Mouse (Mus musculus) limb, embryonic 12.5 days (tissue): Measurements from ENCODE around the gene Dnah9. TPM values are rescaled to one million over a fixed set of nuclear protein-coding genes. Genes with fewer than 3 reads are reported as not detected.

Experiments used
- ATAC-seq: fragments of 200-750 bp; cut with Nextera tagmentation; 2 replicates; pipeline ENCODE4 v1.8.0; 2017; ENCODE audit warnings: low read depth, moderate TSS enrichment; ENCODE audit not compliant: insufficient number of reproducible peaks, insufficient read depth, low FRiP score, low TSS enrichment
- H3K27ac ChIP-seq: fragments of 300-500 bp; sonication (generic); 2 replicates; pipeline ENCODE4 v1.5.1; 2016; ENCODE audit warnings: mild to moderate bottlenecking, moderate library complexity
- H3K27me3 ChIP-seq: fragments of 300-500 bp; sonication (generic); 2 replicates; pipeline ENCODE4 v1.6.1; 2016; ENCODE audit warnings: mild to moderate bottlenecking, moderate library complexity
- H3K36me3 ChIP-seq: fragments of 300-500 bp; sonication (generic); 2 replicates; pipeline ENCODE4 v1.6.1; 2016; ENCODE audit warnings: mild to moderate bottlenecking, moderate library complexity
- H3K4me1 ChIP-seq: fragments of 300-500 bp; sonication (generic); replicated peaks from 2 replicates; pipeline ENCODE4 v1.6.1; 2016
- H3K4me2 ChIP-seq: fragments of 300-500 bp; sonication (generic); 2 replicates; pipeline ENCODE4 v1.6.1; 2016; ENCODE audit warnings: mild to moderate bottlenecking, moderate library complexity
- H3K4me3 ChIP-seq: fragments of 300-500 bp; sonication (generic); replicated peaks from 2 replicates; pipeline ENCODE4 v1.5.1; 2016; ENCODE audit warnings: mild to moderate bottlenecking
- H3K9ac ChIP-seq: fragments of 300-500 bp; sonication (generic); replicated peaks from 2 replicates; pipeline ENCODE4 v1.6.1; 2016; ENCODE audit warnings: mild to moderate bottlenecking, moderate library complexity
- H3K9me3 ChIP-seq: fragments of 300-500 bp; sonication (generic); 2 replicates; pipeline ENCODE4 v1.6.1; 2016; ENCODE audit warnings: mild to moderate bottlenecking, moderate library complexity
- WGBS: fragments of 180-500 bp; shearing (Covaris S2); methylation state at CpG from one replicate; pipeline ENCODE4 v1.1.7; 2016; 5-methylcytosine and 5-hydroxymethylcytosine counted together
- polyA plus RNA-seq: library from polyadenylated mRNA; unstranded; fragments of >200 nt; fragmentation: Nextera tagmentation; extraction: Ambion mirVana; gene quantifications from 2 replicates; pipeline ENCODE4 v1.2.1, GENCODE M21; 2016

Gene Dnah9
- polyA plus RNA-seq, 1 experiment from 2014 or later = 0.25 TPM

- WGBS = 79% methylated on average over 5 of the region's 5 CpGs
- no peak overlapping the region for H3K4me2 ChIP-seq
- H3K4me3 ChIP-seq = no peak overlapping the region
- no peak overlapping the region for H3K27ac ChIP-seq
- H3K9me3 ChIP-seq = no peaks in the 10 kb centered on the region
- H3K27me3 ChIP-seq = no peaks in the 10 kb centered on the region
- H3K36me3 ChIP-seq = no peaks in the 10 kb centered on the region
- no peaks in the 10 kb centered on the region for H3K4me1 ChIP-seq
- no peak for ATAC-seq
- no peak overlapping the region for H3K9ac ChIP-seq
These were observed 95.4 kb downstream of the Dnah9 start for GRCm38 (mm10) chr11:66072921-66073320.

- Histone ChIP-seq H3K4me3 (no peak overlapping the region), H3K9me3 (no peaks in the 10 kb centered on the region), H3K4me2 (no peak overlapping the region), H3K4me1 (no peaks in the 10 kb centered on the region), H3K9ac (no peak overlapping the region), H3K36me3 (no peaks in the 10 kb centered on the region), H3K27me3 (no peaks in the 10 kb centered on the region), H3K27ac (no peak overlapping the region)
- WGBS = 78% methylated on average over 3 of the region's 3 CpGs
- no peak for ATAC-seq
These were observed 109.4 kb downstream of the Dnah9 start for GRCm38 (mm10) chr11:66058956-66059355.

GRCm38 (mm10) chr11:66051294-66051693 lies 117.1 kb downstream of the Dnah9 start:
- H3K4me2 ChIP-seq = no peak overlapping the region
- WGBS = 88% methylated on average over 3 of the region's 3 CpGs
- H3K36me3 ChIP-seq = no peaks in the 10 kb centered on the region
- peaks cover 11% of the 10 kb centered on the region for H3K4me1 ChIP-seq
- no peak overlapping the region for H3K9ac ChIP-seq
- no peaks in the 10 kb centered on the region for H3K27me3 ChIP-seq
- H3K27ac ChIP-seq = no peak overlapping the region
- no peak for ATAC-seq
- no peaks in the 10 kb centered on the region for H3K9me3 ChIP-seq
- H3K4me3 ChIP-seq = no peak overlapping the region

- Histone ChIP-seq H3K9me3 (no peaks in the 10 kb centered on the region), H3K27ac (no peak overlapping the region), H3K36me3 (no peaks in the 10 kb centered on the region), H3K9ac (no peak overlapping the region), H3K27me3 (0 out of 2 replicates have a peak, but pooled peaks cover 10% of the 10 kb centered on the region), H3K4me2 (no peak overlapping the region), H3K4me3 (no peak overlapping the region), H3K4me1 (peaks cover 21% of the 10 kb centered on the region)
- 76% methylated on average over 4 of the region's 4 CpGs for WGBS
- ATAC-seq = no peak
These were observed 119.2 kb downstream of the Dnah9 start for GRCm38 (mm10) chr11:66049146-66049545.

- Histone ChIP-seq H3K9me3 (no peaks in the 10 kb centered on the region), H3K36me3 (no peaks in the 10 kb centered on the region), H3K4me3 (no peak overlapping the region), H3K27ac (no peak overlapping the region), H3K9ac (no peak overlapping the region), H3K4me2 (no peak overlapping the region), H3K27me3 (0 out of 2 replicates have a peak, but pooled peaks cover 10% of the 10 kb centered on the region), H3K4me1 (peaks cover 28% of the 10 kb centered on the region)
- 44% methylated on average over 4 of the region's 4 CpGs for WGBS
- ATAC-seq = peak; percentile 57
These were observed 121.7 kb downstream of the Dnah9 start for GRCm38 (mm10) chr11:66046594-66047193.

DNA sequence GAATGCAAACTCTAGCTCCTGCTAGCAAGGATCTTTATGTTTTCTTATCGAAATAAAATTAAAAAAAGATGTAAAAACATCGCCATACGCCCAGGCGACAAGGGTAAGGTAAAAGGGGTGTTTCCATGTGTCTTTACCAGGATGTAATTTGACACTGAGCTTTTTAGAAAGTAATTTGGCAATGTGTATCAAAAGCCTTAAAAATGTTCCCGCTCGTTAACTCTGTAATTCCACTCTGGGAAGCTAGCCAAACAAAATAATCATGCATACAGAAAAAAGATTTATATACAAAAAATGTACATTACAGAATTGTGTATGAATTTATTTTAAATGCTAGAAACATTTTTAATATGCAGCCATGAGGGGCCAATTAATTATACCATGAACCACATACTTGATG lies 124.7 kb downstream of the Dnah9 start:
- H3K4me3 ChIP-seq = no peak overlapping the region
- 0 out of 2 replicates have a peak overlapping the region, but pooled peaks have one; percentile 29 for H3K27ac ChIP-seq
- 23% methylated on average over 6 of the region's 6 CpGs for WGBS
- H3K4me2 ChIP-seq = peak overlapping the region; percentile 13; the same call in 1 of the 2 replicates
- peaks cover 28% of the 10 kb centered on the region for H3K4me1 ChIP-seq
- H3K9me3 ChIP-seq = no peaks in the 10 kb centered on the region
- no peak for ATAC-seq
- no peaks in the 10 kb centered on the region for H3K36me3 ChIP-seq
- H3K27me3 ChIP-seq = 0 out of 2 replicates have a peak, but pooled peaks cover 10% of the 10 kb centered on the region
- no peak overlapping the region for H3K9ac ChIP-seq

- WGBS = 76% methylated on average over 2 of the region's 2 CpGs
These were observed 125.8 kb downstream of the Dnah9 start for GRCm38 (mm10) chr11:66042531-66042930.

DNA sequence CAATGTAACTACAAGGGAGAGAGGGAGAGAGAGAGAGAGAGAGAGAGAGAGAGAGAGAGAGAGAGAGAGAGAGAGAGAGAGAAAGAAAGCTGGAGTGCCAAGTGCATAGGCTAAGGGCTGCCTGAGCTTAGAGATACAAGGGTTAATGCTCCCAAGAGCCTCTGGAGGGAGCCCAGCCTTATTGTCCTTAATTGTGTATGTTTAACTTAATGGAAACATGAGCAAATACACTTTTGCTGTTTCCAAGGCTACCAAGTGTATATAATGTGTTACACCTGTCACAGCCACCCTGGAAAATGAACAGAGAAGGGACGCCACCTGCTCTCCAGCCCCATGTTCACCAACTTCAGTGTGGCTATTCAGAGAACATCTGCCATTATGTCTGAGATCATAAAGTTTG lies 142.6 kb downstream of the Dnah9 start:
- Histone ChIP-seq H3K4me2 (no peak overlapping the region), H3K4me3 (no peak overlapping the region), H3K4me1 (no peaks in the 10 kb centered on the region), H3K9ac (no peak overlapping the region), H3K36me3 (no peaks in the 10 kb centered on the region), H3K9me3 (no peaks in the 10 kb centered on the region), H3K27ac (no peak overlapping the region), H3K27me3 (no peaks in the 10 kb centered on the region)
- 69% methylated on average over 1 of the region's 1 CpGs for WGBS
- ATAC-seq = no peak

More at GRCm38 (mm10) chr11:66042531-66042930, 125.8 kb downstream of the Dnah9 start:
- Histone ChIP-seq H3K4me1 (peaks cover 28% of the 10 kb centered on the region), H3K27me3 (0 out of 2 replicates have a peak, but pooled peaks cover 14% of the 10 kb centered on the region), H3K9me3 (no peaks in the 10 kb centered on the region), H3K9ac (no peak overlapping the region), H3K4me2 (no peak overlapping the region), H3K4me3 (no peak overlapping the region), H3K36me3 (no peaks in the 10 kb centered on the region), H3K27ac (no peak overlapping the region)
- ATAC-seq = no peak

DNA sequence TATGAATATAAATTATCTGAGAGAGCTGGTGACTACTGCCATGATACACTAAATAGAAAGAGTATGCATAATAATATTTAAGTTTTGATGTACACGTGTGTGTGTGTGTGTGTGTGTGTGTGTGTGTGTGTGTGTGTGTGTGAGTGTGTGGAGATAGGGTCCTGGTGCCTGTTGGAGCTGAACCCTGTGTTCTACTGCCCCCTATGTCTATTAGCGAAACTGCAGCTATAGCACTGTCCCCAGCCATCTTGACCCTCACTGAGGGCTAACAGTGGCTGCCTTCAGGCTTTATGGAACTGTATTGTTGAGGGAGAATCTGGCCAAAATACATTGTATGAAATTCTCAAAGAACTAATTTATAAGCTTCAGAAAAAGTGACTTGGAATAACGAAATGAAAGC lies 192.5 kb downstream of the Dnah9 start:
- 70% methylated on average over 3 of the region's 3 CpGs for WGBS
- H3K36me3 ChIP-seq = no peaks in the 10 kb centered on the region
- no peak overlapping the region for H3K9ac ChIP-seq
- no peak overlapping the region for H3K27ac ChIP-seq
- H3K4me2 ChIP-seq = no peak overlapping the region
- no peak for ATAC-seq
- H3K27me3 ChIP-seq = no peaks in the 10 kb centered on the region
- H3K4me3 ChIP-seq = no peak overlapping the region
- H3K9me3 ChIP-seq = no peaks in the 10 kb centered on the region
- H3K4me1 ChIP-seq = no peaks in the 10 kb centered on the region

- Histone ChIP-seq H3K27me3 (no peaks in the 10 kb centered on the region), H3K36me3 (no peaks in the 10 kb centered on the region), H3K4me2 (no peak overlapping the region), H3K4me3 (no peak overlapping the region), H3K9ac (no peak overlapping the region), H3K9me3 (no peaks in the 10 kb centered on the region), H3K4me1 (no peaks in the 10 kb centered on the region), H3K27ac (no peak overlapping the region)
- 85% methylated on average over 2 of the region's 2 CpGs for WGBS
- no peak for ATAC-seq
These were observed 237.6 kb downstream of the Dnah9 start for GRCm38 (mm10) chr11:65930796-65931195.

- Histone ChIP-seq H3K4me1 (no peaks in the 10 kb centered on the region), H3K9me3 (no peaks in the 10 kb centered on the region), H3K9ac (no peak overlapping the region), H3K4me3 (no peak overlapping the region), H3K36me3 (no peaks in the 10 kb centered on the region), H3K27ac (no peak overlapping the region), H3K27me3 (no peaks in the 10 kb centered on the region), H3K4me2 (no peak overlapping the region)
- WGBS = 77% methylated on average over 4 of the region's 4 CpGs
- no peak for ATAC-seq
These were observed 238.0 kb downstream of the Dnah9 start for GRCm38 (mm10) chr11:65930359-65930758.

- ATAC-seq = no peak
- H3K4me2 ChIP-seq = no peak overlapping the region
- no peaks in the 10 kb centered on the region for H3K9me3 ChIP-seq
- H3K27ac ChIP-seq = no peak overlapping the region
- H3K4me1 ChIP-seq = no peaks in the 10 kb centered on the region
- H3K36me3 ChIP-seq = no peaks in the 10 kb centered on the region
- H3K27me3 ChIP-seq = no peaks in the 10 kb centered on the region
- H3K4me3 ChIP-seq = no peak overlapping the region
- WGBS = 35% methylated on average over 1 of the region's 1 CpGs
- no peak overlapping the region for H3K9ac ChIP-seq
These were observed 240.4 kb downstream of the Dnah9 start for GRCm38 (mm10) chr11:65927962-65928361.
